Mouse (Mus musculus) heart, adult 2 months (tissue): ENCODE results near the gene Pla2g12b.

Experiments used
- EP300 ChIP-seq: fragments of 200-500 bp; IDR thresholded peaks from 2 replicates; pipeline ENCODE4 v1.6.1; 2011; ENCODE audit warnings: low read depth, low read length, control low read depth; ENCODE audit not compliant: insufficient read depth
- POLR2A ChIP-seq: fragments of 200-500 bp; IDR thresholded peaks from 2 replicates; pipeline ENCODE4 v1.6.1; 2011; ENCODE audit warnings: mild to moderate bottlenecking, low read depth, low read length, control low read depth; ENCODE audit not compliant: insufficient read depth

- TF ChIP-seq POLR2A (no peak), EP300 (no peak)
Observed at GRCm38 (mm10) chr10:59355020-59355419, 48.4 kb upstream of the Pla2g12b start.
